Mouse (Mus musculus) embryonic fibroblast, embryonic 13.5 days (primary cell): ENCODE results near the gene Pla2g2f.

Source experiments
- CTCF ChIP-seq: IDR thresholded peaks from 2 replicates; pipeline ENCODE4 v1.5.1; 2011; ENCODE audit warnings: mild to moderate bottlenecking, control low read depth, low read length, moderate library complexity, borderline replicate concordance; ENCODE audit not compliant: insufficient read depth
- POLR2A ChIP-seq: IDR thresholded peaks from 2 replicates; pipeline ENCODE4 v1.6.1; 2011; ENCODE audit warnings: low read depth, mild to moderate bottlenecking, control low read depth, low read length, moderate library complexity

DNA sequence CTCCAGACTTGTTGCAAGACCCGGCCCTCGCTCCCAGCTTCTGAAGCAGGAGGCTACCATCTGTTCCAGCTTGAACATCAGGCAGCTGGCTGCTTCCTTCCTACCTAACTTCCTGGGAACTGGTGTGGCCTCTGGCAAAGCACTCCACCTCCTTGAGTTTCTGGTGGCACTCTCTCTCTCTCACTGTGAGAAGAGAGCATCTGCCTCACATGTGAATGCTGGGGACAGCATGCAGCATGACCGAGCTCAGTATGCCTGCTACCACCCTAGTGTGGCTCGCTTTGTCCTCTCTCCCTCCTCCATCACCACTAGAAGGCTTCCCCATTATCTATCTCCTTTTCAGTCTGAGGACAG is 39.8 kb upstream of the Pla2g2f start:
- no peak for TF ChIP-seq CTCF
- no peak for TF ChIP-seq POLR2A
